Mouse (Mus musculus) midbrain, embryonic 14.5 days (tissue): ENCODE results near the gene Slc25a25. TPM values are rescaled to one million over a fixed set of nuclear protein-coding genes. Genes with fewer than 3 reads are reported as not detected.

Experiments
- ATAC-seq: fragments of 200-750 bp; cut with Nextera tagmentation; 2 replicates; pipeline ENCODE4 v1.8.0; 2017; ENCODE audit warnings: moderate number of reproducible peaks, moderate library complexity; ENCODE audit not compliant: low FRiP score, low TSS enrichment
- DNase-seq: peaks from one replicate; pipeline ENCODE4 v3.0.0-alpha.2; 2015
- H3K27ac ChIP-seq: fragments of 300-500 bp; sonication (generic); replicated peaks from 2 replicates; pipeline ENCODE4 v1.5.1; 2014; ENCODE audit warnings: mild to moderate bottlenecking, low read depth, low read length, moderate library complexity
- H3K27me3 ChIP-seq: fragments of 300-500 bp; sonication (generic); 2 replicates; pipeline ENCODE4 v1.6.1; 2014; ENCODE audit warnings: low read length, control low read depth, mixed read lengths; ENCODE audit not compliant: control insufficient read depth, insufficient read depth
- H3K36me3 ChIP-seq: fragments of 300-500 bp; sonication (generic); 2 replicates; pipeline ENCODE4 v1.6.1; 2014; ENCODE audit warnings: low read length, control low read depth; ENCODE audit not compliant: control insufficient read depth, insufficient read depth
- H3K4me1 ChIP-seq: fragments of 300-500 bp; sonication (generic); 2 replicates; pipeline ENCODE4 v1.6.1; 2014; ENCODE audit warnings: mild to moderate bottlenecking, antibody characterized with exemption, low read length, control low read depth; ENCODE audit not compliant: control insufficient read depth, insufficient read depth
- H3K4me2 ChIP-seq: fragments of 300-500 bp; sonication (generic); 2 replicates; pipeline ENCODE4 v1.6.1; 2014; ENCODE audit warnings: mild to moderate bottlenecking, low read length, moderate library complexity
- H3K4me3 ChIP-seq: fragments of 300-500 bp; sonication (generic); replicated peaks from 2 replicates; pipeline ENCODE4 v1.5.1; 2014; ENCODE audit warnings: low read depth, low read length
- H3K9ac ChIP-seq: fragments of 300-500 bp; sonication (generic); replicated peaks from 2 replicates; pipeline ENCODE4 v1.6.1; 2014; ENCODE audit warnings: mild to moderate bottlenecking, low read length, moderate library complexity
- H3K9me3 ChIP-seq: fragments of 300-500 bp; sonication (generic); 2 replicates; pipeline ENCODE4 v1.6.1; 2016; ENCODE audit warnings: low read length, control low read depth, mixed read lengths; ENCODE audit not compliant: control insufficient read depth
- WGBS: fragments of 180-500 bp; shearing (Covaris S2); extraction: QIAGEN DNeasy Blood & Tissue Kit; methylation state at CpG from one replicate; pipeline ENCODE4 v1.1.7; 2014; 5-methylcytosine and 5-hydroxymethylcytosine counted together
- polyA plus RNA-seq: library from polyadenylated mRNA; unstranded; fragments of >200 nt; fragmentation: Nextera tagmentation; extraction: Ambion mirVana; gene quantifications from 2 replicates; pipeline ENCODE4 v1.2.1, GENCODE M21; 2014

Slc25a25 gene
- polyA plus RNA-seq, 1 experiment from 2014 or later = 41.5 TPM

GRCm38 (mm10) chr2:32452441-32452971 lies 1.3 kb upstream of the Slc25a25 start:
- WGBS = 96% methylated on average over 16 of the region's 16 CpGs

GRCm38 (mm10) chr2:32451870-32452372 lies 676 bp upstream of the Slc25a25 start:
- Histone ChIP-seq H3K27ac (peak overlapping the region; percentile 95), H3K36me3 (no peaks in the 10 kb centered on the region), H3K27me3 (no peaks in the 10 kb centered on the region), H3K4me2 (peak overlapping the region; percentile 78), H3K4me1 (peaks cover 25% of the 10 kb centered on the region), H3K9me3 (no peaks in the 10 kb centered on the region), H3K4me3 (peak overlapping the region; percentile 79), H3K9ac (peak overlapping the region; percentile 54)
- under 1% methylated on average over 25 of the region's 25 CpGs for whole genome bisulfite sequencing
- ATAC-seq (peak; percentile 96), DNase-seq (peak; percentile 99)

More at GRCm38 (mm10) chr2:32452441-32452971, 1.3 kb upstream of the Slc25a25 start:
- Histone ChIP-seq H3K27ac (peak overlapping the region; percentile 95), H3K9me3 (no peaks in the 10 kb centered on the region), H3K4me3 (peak overlapping the region; percentile 79), H3K4me2 (peak overlapping the region; percentile 78), H3K36me3 (no peaks in the 10 kb centered on the region), H3K4me1 (peaks cover 25% of the 10 kb centered on the region), H3K9ac (peak overlapping the region; percentile 23; the same call in 1 of the 2 replicates), H3K27me3 (no peaks in the 10 kb centered on the region)
- ATAC-seq (no peak), DNase-seq (no peak)

GRCm38 (mm10) chr2:32449761-32450754 lies 1.2 kb downstream of the Slc25a25 start, which contains the start of gene Naif1:
Gene Naif1, plus strand, starts transcription at chr2:32450457.
- Histone ChIP-seq H3K4me2 (peak within 1 kb of the TSS; percentile 78), H3K9me3 (no peaks in the 10 kb centered on the region), H3K27me3 (no peaks in the 10 kb centered on the region), H3K4me1 (peaks cover 25% of the 10 kb centered on the region), H3K9ac (peak within 1 kb of the TSS; percentile 75), H3K27ac (peak within 1 kb of the TSS; percentile 95), H3K4me3 (peak within 1 kb of the TSS; percentile 79), H3K36me3 (0 out of 2 replicates have a peak, but pooled peaks cover 4% of the 10 kb centered on the region)
- 84% methylated on average over 15 of the region's 15 CpGs for WGBS
- ATAC-seq = no peak
- no peak for DNase-seq

GRCm38 (mm10) chr2:32448480-32448879 lies 2.8 kb downstream of the Slc25a25 start:
- Histone ChIP-seq H3K4me3 (no peak overlapping the region), H3K27me3 (no peaks in the 10 kb centered on the region)

GRCm38 (mm10) chr2:32447264-32447936 lies 3.8 kb downstream of the Slc25a25 start:
- Histone ChIP-seq H3K27ac (peak overlapping the region; percentile 41; the same call in 1 of the 2 replicates), H3K9ac (no peak overlapping the region), H3K4me1 (peaks cover 18% of the 10 kb centered on the region), H3K4me3 (no peak overlapping the region), H3K36me3 (peaks cover 10% of the 10 kb centered on the region; the same call in 1 of the 2 replicates), H3K4me2 (0 out of 2 replicates have a peak overlapping the region, but pooled peaks have one; percentile 10), H3K27me3 (no peaks in the 10 kb centered on the region), H3K9me3 (no peaks in the 10 kb centered on the region)
- DNase-seq (no peak), ATAC-seq (no peak)
- WGBS = 71% methylated on average over 9 of the region's 9 CpGs

More at GRCm38 (mm10) chr2:32448480-32448879, 2.8 kb downstream of the Slc25a25 start:
- H3K27ac ChIP-seq = no peak overlapping the region
- WGBS = 77% methylated on average over 1 of the region's 1 CpGs
- H3K9ac ChIP-seq = no peak overlapping the region
- DNase-seq (no peak), ATAC-seq (no peak)
- H3K9me3 ChIP-seq = no peaks in the 10 kb centered on the region
- no peak overlapping the region for H3K4me2 ChIP-seq
- H3K36me3 ChIP-seq = peaks cover 10% of the 10 kb centered on the region; the same call in 1 of the 2 replicates
- H3K4me1 ChIP-seq = peaks cover 25% of the 10 kb centered on the region

GRCm38 (mm10) chr2:32445535-32445934 lies 5.7 kb downstream of the Slc25a25 start:
- Histone ChIP-seq H3K27me3 (no peaks in the 10 kb centered on the region), H3K4me3 (no peak overlapping the region), H3K4me2 (no peak overlapping the region), H3K4me1 (peaks cover 11% of the 10 kb centered on the region), H3K27ac (no peak overlapping the region), H3K36me3 (peaks cover 10% of the 10 kb centered on the region; the same call in 1 of the 2 replicates), H3K9me3 (no peaks in the 10 kb centered on the region), H3K9ac (no peak overlapping the region)
- WGBS = 95% methylated on average over 1 of the region's 1 CpGs
- ATAC-seq (no peak), DNase-seq (no peak)

GRCm38 (mm10) chr2:32441550-32441949 lies 9.7 kb downstream of the Slc25a25 start:
- H3K4me3 ChIP-seq = no peak overlapping the region
- no peak overlapping the region for H3K4me2 ChIP-seq
- 85% methylated on average over 2 of the region's 2 CpGs for WGBS
- H3K36me3 ChIP-seq = peaks cover 10% of the 10 kb centered on the region; the same call in 1 of the 2 replicates
- no peak overlapping the region for H3K9ac ChIP-seq
- no peaks in the 10 kb centered on the region for H3K9me3 ChIP-seq
- DNase-seq (no peak), ATAC-seq (no peak)
- no peaks in the 10 kb centered on the region for H3K4me1 ChIP-seq
- H3K27ac ChIP-seq = no peak overlapping the region
- no peaks in the 10 kb centered on the region for H3K27me3 ChIP-seq

- no peak overlapping the region for H3K27ac ChIP-seq
- no peak overlapping the region for H3K9ac ChIP-seq
Measured at GRCm38 (mm10) chr2:32440632-32441031, 10.6 kb downstream of the Slc25a25 start.

More at GRCm38 (mm10) chr2:32440632-32441031, 10.6 kb downstream of the Slc25a25 start:
- Histone ChIP-seq H3K36me3 (peaks cover 10% of the 10 kb centered on the region; the same call in 1 of the 2 replicates), H3K9me3 (no peaks in the 10 kb centered on the region), H3K27me3 (no peaks in the 10 kb centered on the region), H3K4me2 (no peak overlapping the region), H3K4me3 (no peak overlapping the region), H3K4me1 (peaks cover 6% of the 10 kb centered on the region; the same call in 1 of the 2 replicates)
- DNase-seq (no peak), ATAC-seq (no peak)
- 80% methylated on average over 1 of the region's 1 CpGs for WGBS
